Mouse (Mus musculus) T-cell, adult 2 months (primary cell): ENCODE measurements around the gene Vmn2r-ps159.
"Not testable (repeated sequence)": the region's sequence is repeated elsewhere in the genome, so short reads cannot be mapped to it uniquely, and the experiment has no call there.

Experiments used
- DNase-seq: peaks from one replicate; pipeline ENCODE4 v3.0.0; 2022; ENCODE audit warnings: low spot score

Vmn2r-ps159 gene

DNA sequence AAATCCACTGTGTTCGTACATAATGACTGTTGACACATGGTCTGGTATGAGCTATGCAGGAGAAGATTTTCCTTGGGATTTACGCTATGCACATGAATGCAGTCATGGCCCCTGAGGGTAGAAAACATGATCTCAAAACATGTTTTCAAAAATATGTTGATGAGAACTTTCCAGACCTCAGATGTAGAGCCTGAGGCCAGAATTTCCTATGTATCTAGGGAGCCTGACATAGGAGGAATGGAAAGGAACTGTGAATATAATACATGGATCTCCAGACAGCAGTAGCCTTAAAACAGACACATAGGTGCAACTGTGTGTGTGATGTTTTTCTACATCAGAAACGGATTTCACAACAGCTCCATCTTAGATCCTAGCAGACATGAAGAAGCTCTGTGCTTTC lies at the start of gene Vmn2r-ps159:
TSS of gene Vmn2r-ps159 (plus strand) at position 301 of the 400 bp plus-strand sequence.
- not testable (repeated sequence) for DNase-seq

DNA sequence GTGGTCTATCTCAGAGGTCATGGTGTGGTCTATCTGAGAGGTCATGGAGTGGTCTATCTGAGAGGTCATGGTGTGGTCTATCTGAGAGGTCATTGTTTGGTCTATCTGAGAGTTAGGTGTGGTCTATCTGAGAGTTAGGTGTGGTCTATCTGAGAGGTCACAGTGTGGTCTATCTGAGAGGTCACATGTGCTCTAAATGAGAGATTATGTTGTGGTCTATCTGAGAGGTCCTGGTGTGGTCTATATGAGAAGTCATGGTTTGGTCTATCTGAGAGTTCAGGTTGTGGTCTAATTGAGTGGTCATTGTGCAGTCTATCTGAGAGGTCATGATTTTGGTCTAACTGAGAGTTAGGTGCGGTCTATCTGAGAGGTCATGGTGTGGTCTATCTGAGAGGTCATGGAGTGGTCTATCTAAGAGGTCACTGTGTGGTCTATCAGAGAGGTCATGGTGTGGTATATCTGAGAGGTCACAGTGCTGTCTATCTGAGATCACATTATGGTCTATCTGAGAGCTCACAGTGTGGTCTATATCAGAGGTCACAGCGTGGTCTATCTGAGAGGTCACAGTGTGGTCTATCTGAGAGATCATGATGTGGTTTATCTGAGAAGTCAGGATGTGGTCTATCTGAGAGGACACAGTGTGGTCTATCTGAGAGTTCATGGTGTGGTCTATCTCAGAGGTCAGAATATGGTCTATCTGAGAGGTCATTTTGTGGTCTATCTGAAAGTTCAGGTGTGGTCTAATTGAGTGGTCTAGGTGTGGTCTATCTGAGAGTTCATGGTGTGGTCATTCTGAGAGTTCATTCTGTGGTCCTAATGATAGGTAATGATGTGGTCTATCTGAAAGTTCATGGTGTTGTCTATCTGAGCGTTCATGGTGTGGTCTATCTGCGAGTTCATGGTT lies 10.9 kb downstream of the Vmn2r-ps159 start:
- DNase-seq: not testable (repeated sequence)

DNA sequence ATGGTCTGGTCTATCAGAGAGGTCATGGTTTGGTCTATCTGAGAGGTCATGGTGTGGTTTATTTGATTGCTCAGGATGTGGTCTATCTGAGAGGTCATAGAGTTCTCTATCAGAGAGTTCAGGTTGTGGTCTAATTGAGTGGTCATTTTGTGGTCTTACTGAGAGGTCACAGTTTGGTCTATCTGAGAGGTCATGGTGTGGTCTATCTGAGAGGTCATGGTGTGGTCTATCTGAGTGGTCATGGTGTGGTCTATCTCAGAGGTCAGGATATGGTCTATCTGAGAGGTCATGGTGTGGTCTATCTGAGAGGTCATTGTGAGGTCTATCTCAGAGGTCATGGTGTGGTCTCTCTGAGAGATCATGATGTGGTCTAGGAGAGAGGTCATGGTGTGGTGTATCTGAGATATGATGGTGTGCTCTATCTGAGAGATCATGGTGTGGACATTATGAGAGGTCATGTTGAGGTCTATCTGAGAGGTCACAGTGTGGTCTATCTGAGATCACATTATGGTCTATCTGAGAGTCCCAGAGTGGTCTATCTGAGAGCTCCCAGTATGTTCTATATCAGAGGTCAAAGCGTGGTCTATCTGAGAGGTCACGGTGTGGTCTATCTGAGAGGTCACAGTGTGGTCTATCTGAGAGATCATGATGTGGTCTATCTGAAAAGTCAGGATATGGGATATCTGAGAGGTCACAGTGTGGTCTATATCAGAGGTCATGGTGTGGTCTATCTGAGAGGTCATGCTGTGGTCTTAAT lies 11.8 kb downstream of the Vmn2r-ps159 start:
- DNase-seq: no peak

DNA sequence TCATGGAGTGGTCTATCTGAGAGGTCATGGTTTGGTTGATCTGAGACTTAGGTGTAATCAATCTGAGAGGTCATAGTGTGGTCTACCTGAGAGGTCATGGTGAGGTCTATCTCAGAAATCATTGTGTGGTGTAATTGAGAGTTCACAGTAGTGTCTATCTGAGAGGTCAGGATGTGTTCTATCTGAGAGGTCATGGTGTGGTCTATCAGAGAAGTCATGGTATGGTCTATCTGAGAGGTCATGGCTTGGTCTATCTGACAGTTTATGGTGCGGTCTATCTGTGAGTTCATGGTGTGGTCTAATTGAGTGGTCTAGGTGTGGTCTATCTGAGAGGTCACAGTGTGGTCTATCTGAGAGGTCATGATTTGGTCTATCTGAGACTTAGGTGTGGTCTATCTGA lies 12.4 kb downstream of the Vmn2r-ps159 start:
- no peak for DNase-seq

DNA sequence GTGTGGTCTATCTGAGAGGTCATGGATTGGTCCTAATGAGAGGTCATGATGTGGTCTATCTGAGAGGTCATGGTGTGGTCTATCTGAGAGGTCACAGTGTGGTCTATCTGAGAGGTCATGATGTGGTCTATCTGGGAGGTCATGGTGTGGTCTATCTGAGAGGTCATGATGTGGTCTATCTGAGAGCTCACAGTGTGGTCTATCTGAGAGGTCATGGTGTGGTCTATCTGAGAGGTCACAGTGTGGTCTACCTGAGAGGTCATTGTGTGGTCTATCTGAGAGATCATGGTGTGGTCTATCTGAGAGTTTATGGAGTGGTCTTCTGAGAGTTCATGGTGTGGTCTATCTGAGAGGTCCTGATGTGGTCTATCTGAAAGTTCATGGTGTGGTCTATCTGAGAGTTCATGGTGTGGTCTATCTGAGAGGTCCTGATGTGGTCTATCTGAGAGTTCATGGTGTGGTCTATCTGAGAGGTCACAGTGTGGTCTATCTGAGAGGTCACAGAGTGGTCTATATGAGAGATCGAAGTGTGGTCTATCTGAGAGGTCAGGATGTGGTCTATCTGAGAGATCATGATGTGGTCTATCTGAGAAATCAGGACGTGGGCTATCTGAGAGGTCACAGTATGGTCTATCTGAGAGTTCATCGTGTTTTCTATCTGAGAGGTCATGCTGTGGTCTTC lies 26.0 kb downstream of the Vmn2r-ps159 start:
- not testable (repeated sequence) for DNase-seq
